Mouse (Mus musculus): ENCODE data around the gene Ccdc137. TPM values are rescaled to one million over a fixed set of nuclear protein-coding genes. Genes with fewer than 3 reads are reported as not detected.
"Not testable (repeated sequence)": the region's sequence is repeated elsewhere in the genome, so short reads cannot be mapped to it uniquely, and the experiment has no call there.

Gene Ccdc137
- total RNA-seq (2021): 1 to 10 TPM; 5.2 to 7.2 TPM
- long read RNA-seq, experiment 1, transcript Ccdc137-201 (6 exons, 2,778 nt): major isoform, 9 of 13 reads
- long read RNA-seq, experiment 1, partial matches to known transcripts: 0 of 13 reads
- long read RNA-seq, experiment 1, other reads (novel, unspliced or antisense): 4 of 13 reads
- long read RNA-seq, experiment 2, transcript Ccdc137-201 (6 exons, 2,778 nt): major isoform, 11 of 11 reads
- long read RNA-seq, experiment 2, partial matches to known transcripts: 0 of 11 reads
- long read RNA-seq, experiment 2, other reads (novel, unspliced or antisense): 0 of 11 reads

DNA sequence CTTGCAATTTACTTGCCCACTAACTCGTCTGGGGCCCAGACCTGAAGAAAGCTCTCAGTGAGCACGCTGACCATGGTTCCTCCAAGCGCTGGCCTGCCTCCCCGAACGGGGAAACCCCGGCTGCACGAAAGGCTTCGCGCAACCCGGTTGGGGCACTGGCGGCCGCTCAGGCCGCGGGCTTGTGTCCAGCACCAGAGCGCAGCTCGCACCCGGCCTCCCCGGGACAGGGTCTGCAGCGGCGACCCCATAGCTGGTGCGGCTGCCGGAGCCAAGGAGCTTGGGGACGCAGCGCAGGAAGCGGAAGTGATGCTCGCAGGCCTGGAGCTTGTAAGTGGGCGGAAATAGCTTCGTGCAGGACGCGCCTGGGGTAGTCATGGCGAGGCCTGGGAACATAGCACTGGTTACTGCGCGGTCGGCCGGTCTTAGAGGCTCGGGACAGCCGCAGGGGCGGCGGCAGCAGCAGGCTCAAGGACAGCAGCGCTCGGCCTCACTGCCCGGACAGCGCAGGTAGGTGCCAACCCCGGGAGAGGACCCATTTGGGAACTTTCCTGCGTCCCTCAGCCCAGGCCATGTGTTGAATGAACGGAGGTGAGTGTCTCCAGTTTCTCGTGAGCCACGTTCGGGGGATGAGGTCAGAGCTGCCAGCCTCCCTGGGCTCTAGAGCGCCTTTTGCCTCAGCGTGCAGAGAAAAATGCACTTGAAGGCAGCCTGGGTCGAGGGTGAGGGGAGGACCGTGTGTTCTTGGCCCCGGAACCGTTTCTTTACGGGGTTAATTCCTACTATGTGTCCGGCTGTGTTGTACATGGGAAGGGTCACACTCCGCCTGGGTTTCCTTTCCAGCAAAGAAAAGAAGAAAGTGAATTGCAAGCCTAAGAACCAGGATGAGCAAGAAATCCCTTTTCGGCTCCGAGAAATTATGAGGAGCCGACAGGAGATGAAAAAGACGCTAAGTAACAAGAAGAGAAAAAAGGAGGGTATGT, at the start of gene Ccdc137, which contains the start of gene Oxld1:
Gene Ccdc137 (plus strand): TSS at position 344 of the 980 bp plus-strand sequence.
Gene Oxld1 (minus strand): TSS at position 297 of the 980 bp plus-strand sequence.
- Histone ChIP-seq H3K4me3 (peak within 1 kb of the TSS; percentile 98), H3K27ac (peak within 1 kb of the TSS; percentile 94)
- TF ChIP-seq CTCF (IDR thresholded peaks at IDR 0.05): no peak
- DNase-seq: peak; percentile 86
- intact Hi-C loops (cut with DNase I): no loop called here

DNA sequence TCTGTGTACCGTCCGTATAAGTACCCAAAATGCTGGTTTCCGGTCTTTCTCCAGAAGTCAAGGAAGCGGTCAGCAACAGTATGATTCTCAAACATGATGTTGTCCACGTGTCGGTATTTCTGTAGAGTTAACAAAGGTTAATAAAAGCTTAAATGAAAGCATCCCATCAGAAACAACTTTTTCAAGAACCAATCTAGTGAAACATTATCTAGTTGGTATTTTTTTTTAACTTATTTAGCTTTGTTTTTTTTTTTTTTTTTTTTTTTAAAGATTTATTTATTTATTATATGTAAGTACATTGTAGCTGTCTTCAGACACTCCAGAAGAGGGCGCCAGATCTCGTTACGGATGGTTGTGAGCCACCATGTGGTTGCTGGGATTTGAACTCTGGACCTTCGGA, 44.3 kb upstream of the Ccdc137 start:
- H3K4me3 ChIP-seq; H3K27ac ChIP-seq; DNase-seq; intact Hi-C loops (cut with DNase I): not testable (repeated sequence)

DNA sequence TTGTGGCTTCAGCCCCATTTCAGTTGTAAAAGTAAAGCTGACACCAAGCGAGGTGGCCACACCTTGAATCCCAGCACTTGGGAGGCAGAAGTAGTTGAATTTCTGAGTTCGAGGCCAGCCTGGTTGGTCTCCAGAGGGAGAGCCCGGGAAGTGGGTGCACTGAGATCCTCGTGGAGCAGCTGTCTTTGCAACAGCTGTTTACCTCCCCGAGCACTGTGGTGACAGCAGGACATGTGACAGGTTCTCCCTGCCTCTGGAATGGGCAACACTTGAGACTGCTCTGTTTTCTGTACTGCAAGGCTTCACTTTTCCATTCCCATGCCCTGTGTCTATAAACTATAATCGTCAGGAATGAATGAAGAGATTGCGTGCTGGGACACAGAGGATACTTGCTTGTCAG, 40.1 kb upstream of the Ccdc137 start:
- H3K27ac ChIP-seq: no peak overlapping the region
- no peak overlapping the region for H3K4me3 ChIP-seq
- intact Hi-C loops (cut with DNase I): loop anchor here (2.0 kb wide), 1 partner anchor 17 kb away; no protein-coding TSS in a partner anchor
- no peak for DNase-seq
- TF ChIP-seq CTCF (IDR thresholded peaks at IDR 0.05): no peak

DNA sequence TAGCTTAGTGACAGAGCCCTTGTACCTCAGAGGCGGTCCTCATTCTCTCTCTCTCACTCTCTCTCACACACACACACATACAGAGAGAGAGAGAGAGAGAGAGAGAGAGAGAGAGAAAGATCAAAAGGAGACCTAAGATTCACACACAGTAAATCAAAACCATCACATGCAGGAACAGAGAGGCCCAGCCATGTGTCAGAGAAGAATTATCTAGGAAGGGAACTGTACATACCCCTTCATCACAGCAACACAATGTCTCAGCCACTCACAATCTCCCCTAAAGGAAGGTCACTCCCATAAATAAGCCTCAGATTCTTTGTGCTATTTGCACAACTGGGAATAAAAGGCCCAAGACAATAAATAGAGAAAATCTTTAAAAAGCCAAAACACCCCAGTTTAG, 39.3 kb upstream of the Ccdc137 start:
- intact Hi-C loops (cut with DNase I): no loop called here
- TF ChIP-seq CTCF (IDR thresholded peaks at IDR 0.05): no peak
- no peak overlapping the region for H3K27ac ChIP-seq
- DNase-seq: no peak
- H3K4me3 ChIP-seq: no peak overlapping the region

DNA sequence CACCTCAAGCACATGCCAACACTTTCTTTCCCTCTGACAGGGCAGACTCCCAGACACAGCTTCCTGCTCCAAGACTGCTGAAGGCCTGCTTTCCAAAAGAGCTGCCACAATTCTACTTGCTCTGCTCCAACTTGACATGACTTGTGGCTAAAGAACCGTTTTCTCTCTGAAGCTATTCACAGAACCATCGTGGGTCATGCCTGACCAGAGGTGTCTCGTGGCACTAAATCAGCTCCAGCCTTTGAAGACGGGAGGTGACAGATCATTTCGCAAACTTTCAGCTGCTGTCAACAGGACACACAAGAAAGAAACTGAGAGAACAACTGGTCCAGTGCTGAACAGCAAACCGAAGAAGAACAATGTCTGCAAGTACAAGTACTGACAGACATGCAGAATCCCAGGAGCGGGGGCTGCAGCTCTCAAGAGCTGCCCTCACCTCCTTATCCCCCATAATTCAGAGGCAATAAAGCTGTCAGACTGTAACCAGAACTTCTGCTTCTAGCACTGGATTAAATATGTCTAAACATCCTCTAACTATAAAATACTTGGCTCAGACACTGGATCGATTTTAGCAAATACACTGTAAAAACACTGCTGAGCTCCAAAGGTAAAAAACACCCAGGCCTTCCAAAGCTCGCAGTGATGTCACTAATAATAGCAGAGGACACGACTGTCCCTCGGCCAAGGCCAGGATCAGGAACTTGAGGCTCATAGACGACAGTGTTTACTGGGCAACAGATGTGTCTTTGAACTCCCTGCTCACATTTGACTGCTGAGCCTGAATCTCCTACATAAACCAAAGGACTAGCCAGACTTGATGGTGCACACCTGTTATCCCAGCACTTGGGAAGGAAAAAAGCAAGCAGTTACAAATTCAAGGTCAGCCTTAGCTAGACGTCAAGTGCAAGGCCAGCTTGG, 35.0 kb upstream of the Ccdc137 start:
- H3K27ac ChIP-seq: peak overlapping the region; percentile 87
- no peak overlapping the region for H3K4me3 ChIP-seq
- peak; percentile 57 for DNase-seq
- intact Hi-C loops (cut with DNase I): loop anchor here (2.0 to 5.0 kb wide), 2 partner anchors 36 to 64 kb away; no protein-coding TSS in a partner anchor
- no peak for TF ChIP-seq CTCF (IDR thresholded peaks at IDR 0.05)

DNA sequence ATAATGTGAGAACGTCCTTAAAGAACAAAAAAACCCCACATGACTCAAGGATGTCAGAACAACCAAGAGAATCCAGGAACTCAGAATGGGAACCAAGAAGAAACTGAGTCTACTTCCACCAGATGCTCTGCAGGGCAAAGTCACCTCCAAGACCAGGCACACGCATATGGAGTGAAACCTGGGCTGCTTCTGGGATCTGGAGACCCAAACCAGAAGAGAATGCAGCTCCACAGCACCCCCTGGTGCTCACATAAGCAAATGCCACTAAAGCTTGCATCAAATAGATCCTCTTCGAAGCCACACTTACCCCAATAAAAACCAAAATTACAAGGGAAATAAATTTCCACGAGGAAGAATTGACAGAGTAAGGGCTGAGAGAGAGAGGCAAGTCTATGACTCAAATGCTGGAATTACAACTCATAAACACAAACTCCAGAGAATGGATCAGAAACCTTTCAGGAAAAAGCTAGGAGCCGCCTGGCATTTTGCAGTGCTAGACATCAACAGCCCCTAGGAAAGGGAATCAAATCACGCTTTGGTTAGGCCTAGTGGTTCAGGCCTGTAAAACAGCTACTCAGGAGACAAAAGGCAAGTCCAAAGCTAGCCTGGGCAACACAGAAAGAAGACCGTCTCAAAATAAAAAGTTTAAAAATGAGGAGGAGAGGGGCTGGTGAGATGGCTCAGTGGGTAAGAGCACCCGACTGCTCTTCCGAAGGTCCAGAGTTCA, 34.2 kb upstream of the Ccdc137 start:
- Histone ChIP-seq H3K4me3 (no peak overlapping the region), H3K27ac (peak overlapping the region; percentile 87)
- peak; percentile 72 for DNase-seq
- TF ChIP-seq CTCF (IDR thresholded peaks at IDR 0.05): peak; percentile 87
- intact Hi-C loops (cut with DNase I): loop anchor here (2.0 to 5.0 kb wide), 2 partner anchors 36 to 65 kb away; no protein-coding TSS in a partner anchor

DNA sequence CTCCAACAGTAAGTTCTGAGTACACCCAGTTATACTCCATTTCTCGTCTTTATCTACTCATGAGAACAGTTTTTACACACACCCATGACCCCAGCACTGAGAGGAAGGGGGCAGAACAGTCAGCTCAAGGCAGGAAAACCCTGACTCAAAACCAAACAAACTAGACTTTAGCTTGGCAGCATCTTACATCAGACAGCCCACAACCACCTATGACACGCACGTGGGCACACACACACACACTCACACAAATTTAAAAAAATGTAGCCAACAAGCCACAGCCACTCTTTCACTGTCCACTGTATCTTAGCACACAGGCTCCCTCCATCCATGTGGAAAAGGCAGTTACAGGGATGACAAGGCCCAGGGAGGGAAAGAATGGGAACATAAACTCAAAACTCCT, 31.2 kb upstream of the Ccdc137 start:
- no peak overlapping the region for H3K4me3 ChIP-seq
- intact Hi-C loops (cut with DNase I): no loop called here
- H3K27ac ChIP-seq: no peak overlapping the region
- no peak for DNase-seq
- TF ChIP-seq CTCF (IDR thresholded peaks at IDR 0.05): no peak

DNA sequence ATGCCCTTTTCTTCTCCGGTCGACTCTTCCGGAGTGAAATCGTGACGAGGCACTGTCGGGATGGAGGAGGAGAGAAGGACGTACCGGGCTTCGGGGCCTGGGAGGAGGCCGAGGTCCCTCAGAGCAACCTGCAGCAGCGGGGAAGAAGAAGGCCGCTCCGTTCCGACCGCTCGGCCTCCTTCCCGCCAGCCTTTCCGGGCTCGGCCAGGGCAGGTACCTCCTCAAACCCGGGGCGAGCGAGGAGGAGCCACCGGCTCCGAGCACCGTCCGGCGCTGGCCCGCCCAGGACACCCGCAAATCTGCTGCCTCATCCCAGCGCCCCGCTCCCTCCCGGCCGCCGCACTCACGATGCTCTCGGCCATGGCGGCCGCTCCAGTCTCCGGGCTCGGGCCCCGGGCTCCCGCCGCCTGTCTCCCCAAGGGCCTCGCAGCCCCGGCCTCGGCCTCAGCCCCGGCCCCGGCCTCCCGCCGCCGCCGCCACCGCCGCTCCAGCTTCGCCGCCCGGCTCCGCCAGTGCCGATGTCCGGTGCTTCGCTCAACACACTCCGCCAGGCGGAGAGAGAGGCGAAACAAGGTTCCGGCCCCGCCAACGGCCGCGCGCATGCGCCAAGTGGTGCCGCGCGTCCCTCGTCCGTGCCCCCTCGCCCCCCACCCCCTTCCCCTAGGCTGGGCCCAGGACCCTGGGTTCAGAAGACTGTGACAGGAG, 20.6 kb upstream of the Ccdc137 start, which contains the start of gene Nploc4:
Gene Nploc4 (minus strand): TSS at position 557 of the 705 bp plus-strand sequence.
- TF ChIP-seq CTCF (IDR thresholded peaks at IDR 0.05): peak; percentile 29; the same call in 1 of the 2 replicates
- DNase-seq: peak; percentile 93
- Histone ChIP-seq H3K27ac (peak within 1 kb of the TSS; percentile 95), H3K4me3 (peak within 1 kb of the TSS; percentile 97)
- intact Hi-C loops (cut with DNase I): no loop called here

DNA sequence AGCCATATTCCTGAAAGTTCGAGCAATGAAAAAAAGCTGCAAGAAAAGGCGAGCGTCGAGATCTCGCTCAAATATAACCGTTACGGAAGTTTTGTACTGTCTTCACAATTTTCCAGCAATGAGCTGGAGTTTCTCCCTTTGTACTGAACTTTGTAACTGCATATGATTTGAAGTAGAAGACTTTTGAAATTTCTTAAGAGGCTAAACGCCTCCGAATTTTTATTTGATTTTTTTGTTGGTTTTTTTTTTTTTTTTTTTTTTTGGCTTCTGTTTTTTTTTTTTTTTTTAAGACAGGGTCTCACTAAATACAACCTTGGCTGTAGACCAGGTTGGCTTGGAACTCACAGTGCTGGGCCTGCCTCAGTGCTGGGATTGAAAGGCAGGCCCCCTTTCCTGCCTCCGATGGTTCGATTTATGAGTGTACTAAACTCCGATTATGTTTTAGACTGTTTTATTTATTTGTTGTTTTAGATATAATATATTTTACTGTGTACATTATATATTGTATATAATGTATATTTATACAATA, 20.0 kb upstream of the Ccdc137 start:
- Histone ChIP-seq H3K27ac (peak overlapping the region; percentile 95), H3K4me3 (peak overlapping the region; percentile 97)
- intact Hi-C loops (cut with DNase I): no loop called here
- no peak for TF ChIP-seq CTCF (IDR thresholded peaks at IDR 0.05)
- no peak for DNase-seq

DNA sequence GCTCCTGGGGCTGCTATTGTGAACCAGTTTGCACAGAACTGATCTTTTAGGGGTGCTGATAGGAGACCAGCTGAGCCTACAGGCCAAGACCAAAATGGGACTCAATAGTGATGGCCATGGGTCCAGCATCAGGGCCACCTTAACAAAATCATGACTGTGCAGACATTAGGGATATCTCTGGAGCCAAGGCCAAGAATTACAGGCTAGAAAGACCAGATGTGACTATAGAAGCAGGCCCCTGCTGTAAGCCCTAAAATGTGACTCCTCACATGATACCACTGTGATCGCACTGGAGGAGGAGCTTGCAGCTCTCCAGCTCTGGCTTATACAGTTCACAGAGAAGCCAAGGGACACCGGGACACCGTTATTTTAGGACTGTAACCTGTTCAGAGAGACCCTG, 15.6 kb upstream of the Ccdc137 start, which contains the start of gene Tspan10:
Gene Tspan10 (plus strand): TSS at position 301 of the 400 bp plus-strand sequence.
- TF ChIP-seq CTCF (IDR thresholded peaks at IDR 0.05): no peak
- no peak for DNase-seq
- intact Hi-C loops (cut with DNase I): no loop called here
- Histone ChIP-seq H3K27ac (no peak within 1 kb of the TSS), H3K4me3 (no peak within 1 kb of the TSS)

All from gastrocnemius, adult 2 months (tissue).